Mouse (Mus musculus) liver, embryonic 14.5 days (tissue): ENCODE results near the gene Mrgprd.

Experiments used
- CTCF ChIP-seq: IDR thresholded peaks from 2 replicates; pipeline ENCODE4 v1.5.1; 2016; ENCODE audit warnings: antibody characterized with exemption, low read depth, control low read depth
- EP300 ChIP-seq: IDR thresholded peaks from 2 replicates; pipeline ENCODE4 v1.6.1; 2016; ENCODE audit warnings: antibody characterized with exemption, low read depth

GRCm38 (mm10) chr7:145335199-145335598 lies 20.6 kb downstream of the Mrgprd start:
- TF ChIP-seq CTCF: no peak
- TF ChIP-seq EP300: no peak
